Mouse (Mus musculus) liver, embryonic 14.5 days (tissue): Measurements from ENCODE around the gene Ppa2.

Experiments used
- CTCF ChIP-seq: IDR thresholded peaks from 2 replicates; pipeline ENCODE4 v1.5.1; 2016; ENCODE audit warnings: antibody characterized with exemption, low read depth, control low read depth
- EP300 ChIP-seq: IDR thresholded peaks from 2 replicates; pipeline ENCODE4 v1.6.1; 2016; ENCODE audit warnings: antibody characterized with exemption, low read depth

DNA sequence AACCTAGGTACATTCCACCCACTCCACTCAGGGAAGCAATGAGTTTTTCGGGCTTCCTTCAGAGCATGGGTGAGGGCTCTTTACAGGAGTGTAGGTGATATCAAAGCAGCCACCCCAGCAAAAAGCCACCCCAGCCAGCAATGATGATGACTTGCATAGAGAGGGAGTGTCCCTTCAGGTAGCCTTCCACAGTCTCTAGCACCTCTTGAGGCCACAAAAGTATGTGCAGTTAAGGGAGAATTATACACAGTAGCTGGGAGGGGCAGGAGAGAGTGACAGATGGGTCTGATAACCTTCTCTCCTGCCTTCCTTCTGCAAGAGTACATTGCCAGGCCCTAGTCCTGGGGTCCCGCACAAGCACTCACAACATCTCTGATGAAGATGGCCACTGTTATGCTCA, 38.9 kb downstream of the Ppa2 start:
- TF ChIP-seq CTCF (no peak), EP300 (no peak)
